Mouse (Mus musculus): ENCODE data around the gene Thoc3. TPM values are rescaled to one million over a fixed set of nuclear protein-coding genes. Genes with fewer than 3 reads are reported as not detected.
A peak's percentile ranks its signal among the peaks of the same experiment; 100 is the strongest.

The Thoc3 gene
- polyA plus RNA-seq, 1 experiment from 2014 or later = 143 TPM

DNA sequence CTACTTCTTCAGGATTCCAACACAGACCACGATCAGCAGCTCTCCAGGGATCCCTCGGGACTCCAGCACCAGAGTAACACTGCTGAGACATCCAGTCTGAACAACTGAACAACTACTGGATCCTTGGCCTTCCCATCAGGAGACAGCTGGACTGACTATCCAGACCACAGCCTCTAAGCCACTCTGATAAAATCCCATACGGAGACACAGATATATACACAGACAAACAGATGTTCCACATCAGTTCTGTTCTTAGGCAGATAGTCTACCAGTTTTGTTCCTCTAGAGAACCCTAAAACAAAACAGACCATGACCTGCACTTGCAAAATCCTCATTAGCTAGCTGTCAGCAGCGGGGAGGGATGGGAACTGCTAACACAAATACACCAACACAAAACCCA lies 9.4 kb downstream of the Thoc3 start:
- WGBS = 84% methylated on average over 4 of the region's 4 CpGs
- no peak overlapping the region for H3K4me2 ChIP-seq (replicated peaks; ENCODE audit: low read depth, low read length)
- peaks cover 15% of the 10 kb centered on the region for H3K36me3 ChIP-seq (ENCODE audit: control insufficient read depth, insufficient read depth, low read length)
- no peaks in the 10 kb centered on the region for H3K4me1 ChIP-seq (replicated peaks; ENCODE audit: control insufficient read depth, insufficient read depth, low read length)
- no peaks in the 10 kb centered on the region for H3K27me3 ChIP-seq (ENCODE audit: control insufficient read depth, insufficient read depth, low read length)
- DNase-seq (ENCODE audit: low spot score) = no peak
- no peak overlapping the region for H3K27ac ChIP-seq (ENCODE audit: low read depth, low read length)
- H3K4me3 ChIP-seq (ENCODE audit: low read depth, low read length) = no peak overlapping the region
- no peak for ATAC-seq (ENCODE audit: low FRiP score)
- H3K9me3 ChIP-seq (ENCODE audit: control insufficient read depth, low read length) = no peaks in the 10 kb centered on the region
- H3K9ac ChIP-seq (ENCODE audit: low read depth, low read length) = no peak overlapping the region

DNA sequence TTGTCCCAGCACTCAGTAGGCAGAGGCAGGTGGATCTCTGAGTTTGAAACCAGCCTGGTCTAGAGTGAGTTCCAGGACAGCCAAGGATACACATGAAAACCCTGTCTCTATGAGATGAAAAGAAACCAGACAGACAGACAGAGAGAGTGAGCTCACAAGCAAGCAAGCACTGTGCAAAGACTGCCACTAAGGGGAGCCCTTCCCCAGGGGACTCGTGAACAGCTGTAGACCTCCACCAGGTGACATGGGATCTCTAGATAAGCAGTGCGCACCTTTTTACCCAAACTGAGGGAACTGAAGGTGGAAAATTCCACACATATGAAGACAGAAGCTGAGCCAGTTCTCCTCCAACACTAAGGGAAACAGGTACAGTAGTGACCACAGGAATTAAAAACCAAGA lies 11.6 kb downstream of the Thoc3 start:
- DNase-seq (ENCODE audit: low spot score) (no peak), ATAC-seq (ENCODE audit: low FRiP score) (no peak)
- H3K4me3 ChIP-seq (ENCODE audit: low read depth, low read length) = no peak overlapping the region
- no peak overlapping the region for H3K27ac ChIP-seq (ENCODE audit: low read depth, low read length)
- no peak overlapping the region for H3K4me2 ChIP-seq (replicated peaks; ENCODE audit: low read depth, low read length)
- peaks cover 4% of the 10 kb centered on the region for H3K36me3 ChIP-seq (ENCODE audit: control insufficient read depth, insufficient read depth, low read length)
- no peaks in the 10 kb centered on the region for H3K27me3 ChIP-seq (ENCODE audit: control insufficient read depth, insufficient read depth, low read length)
- H3K9me3 ChIP-seq (ENCODE audit: control insufficient read depth, low read length) = no peaks in the 10 kb centered on the region
- no peaks in the 10 kb centered on the region for H3K4me1 ChIP-seq (replicated peaks; ENCODE audit: control insufficient read depth, insufficient read depth, low read length)
- H3K9ac ChIP-seq (ENCODE audit: low read depth, low read length) = no peak overlapping the region
- WGBS = 85% methylated on average over 2 of the region's 2 CpGs

DNA sequence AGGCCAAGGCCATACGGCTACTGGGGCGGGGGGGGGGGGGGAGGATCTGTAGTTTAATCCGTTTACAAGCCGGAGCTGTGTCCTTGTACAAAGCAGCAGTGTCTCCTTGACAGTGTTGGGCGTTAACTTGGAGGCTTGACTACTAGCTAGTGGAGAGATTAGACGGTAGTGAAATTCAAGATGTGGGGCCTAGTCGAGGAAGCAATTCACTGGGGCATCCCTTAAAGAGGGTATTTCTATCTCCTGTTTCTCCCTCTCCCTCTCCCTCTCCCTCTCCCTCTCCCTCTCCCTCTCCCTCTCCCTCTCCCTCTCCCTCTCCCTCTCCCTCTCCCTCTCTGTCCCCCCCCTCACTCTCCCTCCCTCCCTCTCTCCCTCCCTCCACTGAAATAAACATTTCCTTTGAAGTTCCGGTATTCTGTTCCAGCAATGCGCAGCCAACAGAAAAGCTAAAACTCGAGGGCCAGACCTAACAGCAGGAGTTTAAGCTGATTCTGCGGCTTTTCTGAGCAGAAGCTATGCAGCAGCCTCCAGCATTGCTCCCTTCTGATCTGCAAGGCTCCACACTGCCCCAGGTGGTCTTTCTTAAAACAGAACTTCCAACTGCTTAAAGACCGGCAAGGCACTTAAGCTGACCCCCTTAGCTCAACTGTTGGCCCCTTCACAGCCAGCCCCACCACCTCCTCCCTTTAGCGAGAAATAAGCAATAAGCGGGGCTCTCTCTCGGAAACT lies 21.0 kb downstream of the Thoc3 start:
- Histone ChIP-seq H3K9me3 (ENCODE audit: control insufficient read depth, low read length) (no peaks in the 10 kb centered on the region), H3K27me3 (ENCODE audit: control insufficient read depth, insufficient read depth, low read length) (0 out of 2 replicates have a peak, but pooled peaks cover 2% of the 10 kb centered on the region), H3K27ac (ENCODE audit: low read depth, low read length) (no peak overlapping the region), H3K4me2 (replicated peaks; ENCODE audit: low read depth, low read length) (no peak overlapping the region; the same call in 1 of the 2 replicates), H3K9ac (ENCODE audit: low read depth, low read length) (no peak overlapping the region), H3K36me3 (ENCODE audit: control insufficient read depth, insufficient read depth, low read length) (no peaks in the 10 kb centered on the region), H3K4me3 (ENCODE audit: low read depth, low read length) (no peak overlapping the region), H3K4me1 (replicated peaks; ENCODE audit: control insufficient read depth, insufficient read depth, low read length) (no peaks in the 10 kb centered on the region)
- 6% methylated on average over 15 of the region's 15 CpGs for WGBS
- ATAC-seq (ENCODE audit: low FRiP score) = no peak; the same call in 1 of the 2 replicates
- DNase-seq (ENCODE audit: low spot score) = peak; percentile 64

DNA sequence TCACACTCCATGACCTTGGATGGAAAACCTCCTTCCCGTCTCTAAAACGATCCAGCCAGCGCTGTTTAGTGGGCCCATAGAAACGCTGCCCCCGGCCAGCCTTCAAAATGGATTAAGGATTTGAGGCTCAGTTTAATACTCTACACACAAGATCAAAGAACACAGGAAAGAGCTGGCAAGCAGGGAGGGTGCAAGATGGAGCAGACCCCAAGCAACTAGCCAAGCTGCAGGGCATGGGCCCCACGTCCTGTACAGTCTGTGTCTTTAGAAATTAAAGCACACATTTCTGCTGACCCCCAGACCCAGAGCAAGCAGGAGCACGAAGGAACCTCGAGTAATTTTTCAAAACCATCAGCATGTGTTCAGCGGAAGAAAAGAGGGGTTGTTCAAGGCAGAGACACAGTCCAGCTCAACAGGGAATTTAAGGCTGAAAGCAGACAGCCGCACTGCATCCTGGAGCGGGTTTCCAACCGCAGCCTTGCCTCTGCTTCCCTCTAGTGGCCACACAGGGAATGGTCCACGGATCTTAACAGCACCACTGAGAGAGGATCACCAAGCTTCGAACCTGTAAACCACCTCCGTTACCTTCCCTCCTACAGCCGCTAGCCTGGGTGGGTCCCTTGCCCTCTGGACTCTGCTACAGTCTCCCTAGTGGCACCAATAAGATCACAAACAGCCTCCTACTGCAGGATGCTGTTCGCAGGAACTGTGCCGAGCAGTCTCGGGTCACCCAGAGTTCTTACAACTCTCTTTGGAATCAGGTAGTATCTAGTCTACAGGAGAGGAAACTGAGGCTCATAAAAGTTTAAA lies 21.8 kb downstream of the Thoc3 start:
- Histone ChIP-seq H3K4me2 (replicated peaks; ENCODE audit: low read depth, low read length) (no peak overlapping the region), H3K27ac (ENCODE audit: low read depth, low read length) (no peak overlapping the region), H3K9ac (ENCODE audit: low read depth, low read length) (no peak overlapping the region), H3K4me3 (ENCODE audit: low read depth, low read length) (no peak overlapping the region), H3K4me1 (replicated peaks; ENCODE audit: control insufficient read depth, insufficient read depth, low read length) (no peaks in the 10 kb centered on the region), H3K9me3 (ENCODE audit: control insufficient read depth, low read length) (no peaks in the 10 kb centered on the region), H3K27me3 (ENCODE audit: control insufficient read depth, insufficient read depth, low read length) (0 out of 2 replicates have a peak, but pooled peaks cover 2% of the 10 kb centered on the region), H3K36me3 (ENCODE audit: control insufficient read depth, insufficient read depth, low read length) (no peaks in the 10 kb centered on the region)
- WGBS = 26% methylated on average over 19 of the region's 19 CpGs
- DNase-seq (ENCODE audit: low spot score) (peak; percentile 92), ATAC-seq (ENCODE audit: low FRiP score) (peak; percentile 51; the same call in 1 of the 2 replicates)

DNA sequence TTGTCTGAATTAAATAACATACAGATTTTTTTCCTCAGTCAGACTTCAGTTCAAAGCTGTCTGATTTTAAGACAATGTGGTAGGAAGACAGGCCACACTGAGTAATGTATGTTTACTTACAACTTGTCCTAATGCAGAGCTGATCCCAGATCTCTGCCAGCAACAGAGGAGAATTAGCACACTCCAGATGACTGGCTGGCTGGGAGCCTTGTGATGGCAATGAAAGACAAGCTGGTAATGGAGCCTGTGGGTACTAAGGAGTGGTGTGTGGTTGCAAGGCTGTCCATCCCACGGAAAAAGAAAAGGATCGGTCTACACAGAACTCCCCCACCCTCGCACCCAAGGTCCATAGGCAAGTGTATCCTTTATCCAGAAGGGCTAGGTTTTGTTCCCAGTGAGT lies 25.0 kb downstream of the Thoc3 start:
- DNase-seq (ENCODE audit: low spot score) = no peak

DNA sequence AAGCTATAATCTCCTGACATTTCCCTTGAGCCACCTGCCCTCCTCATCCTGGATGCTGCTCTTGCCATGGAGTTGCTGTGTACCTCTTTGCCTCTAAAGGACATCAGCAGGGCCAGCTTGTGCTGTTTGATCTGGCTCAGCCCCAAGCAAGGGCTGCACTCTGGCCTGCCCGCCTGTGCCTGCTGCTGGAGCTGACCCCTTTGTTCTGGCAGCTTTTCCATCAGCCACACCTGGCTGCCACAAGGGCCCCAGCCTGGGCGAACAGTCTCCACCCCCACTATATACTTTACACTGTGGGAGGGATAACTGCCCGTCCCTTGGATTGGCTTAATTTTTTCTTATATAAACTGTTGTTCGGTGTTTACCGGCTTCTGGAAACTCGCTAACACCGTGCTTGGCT lies 28.7 kb downstream of the Thoc3 start:
- Histone ChIP-seq H3K4me3 (ENCODE audit: low read depth, low read length) (no peak overlapping the region), H3K27me3 (ENCODE audit: control insufficient read depth, insufficient read depth, low read length) (no peaks in the 10 kb centered on the region), H3K36me3 (ENCODE audit: control insufficient read depth, insufficient read depth, low read length) (no peaks in the 10 kb centered on the region), H3K4me2 (replicated peaks; ENCODE audit: low read depth, low read length) (no peak overlapping the region), H3K27ac (ENCODE audit: low read depth, low read length) (no peak overlapping the region), H3K9me3 (ENCODE audit: control insufficient read depth, low read length) (no peaks in the 10 kb centered on the region), H3K4me1 (replicated peaks; ENCODE audit: control insufficient read depth, insufficient read depth, low read length) (no peaks in the 10 kb centered on the region), H3K9ac (ENCODE audit: low read depth, low read length) (no peak overlapping the region)
- ATAC-seq (ENCODE audit: low FRiP score) (no peak), DNase-seq (ENCODE audit: low spot score) (no peak)
- WGBS = 72% methylated on average over 7 of the region's 7 CpGs

More for the DNA sequence above, 25.0 kb downstream of the Thoc3 start:
- 95% methylated on average over 3 of the region's 3 CpGs for WGBS
- Histone ChIP-seq H3K4me1 (replicated peaks; ENCODE audit: control insufficient read depth, insufficient read depth, low read length) (no peaks in the 10 kb centered on the region), H3K27ac (ENCODE audit: low read depth, low read length) (no peak overlapping the region), H3K4me2 (replicated peaks; ENCODE audit: low read depth, low read length) (no peak overlapping the region), H3K36me3 (ENCODE audit: control insufficient read depth, insufficient read depth, low read length) (no peaks in the 10 kb centered on the region), H3K9ac (ENCODE audit: low read depth, low read length) (no peak overlapping the region), H3K9me3 (ENCODE audit: control insufficient read depth, low read length) (no peaks in the 10 kb centered on the region), H3K4me3 (ENCODE audit: low read depth, low read length) (no peak overlapping the region), H3K27me3 (ENCODE audit: control insufficient read depth, insufficient read depth, low read length) (0 out of 2 replicates have a peak, but pooled peaks cover 2% of the 10 kb centered on the region)
- ATAC-seq (ENCODE audit: low FRiP score) = no peak

DNA sequence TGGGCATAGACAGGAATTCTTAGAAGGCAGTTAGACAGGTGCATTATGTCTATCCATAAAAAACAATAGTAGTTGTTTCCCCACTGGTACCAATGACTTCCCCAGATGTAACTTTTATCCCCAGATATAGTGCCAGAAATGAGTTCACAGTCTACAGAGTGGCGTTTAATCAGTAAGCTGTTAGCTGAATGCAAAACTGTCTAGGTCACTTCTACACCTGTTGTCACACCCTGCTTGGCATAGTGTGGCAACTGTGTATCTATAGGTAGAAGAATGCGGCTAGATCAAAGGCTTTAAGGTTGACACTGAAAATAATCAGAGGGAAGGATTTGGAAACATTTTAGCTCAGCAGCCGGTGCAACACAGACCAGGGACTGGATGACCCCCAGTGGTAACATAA lies 29.8 kb downstream of the Thoc3 start:
- H3K36me3 ChIP-seq (ENCODE audit: control insufficient read depth, insufficient read depth, low read length) = no peaks in the 10 kb centered on the region
- no peaks in the 10 kb centered on the region for H3K27me3 ChIP-seq (ENCODE audit: control insufficient read depth, insufficient read depth, low read length)
- ATAC-seq (ENCODE audit: low FRiP score) (no peak), DNase-seq (ENCODE audit: low spot score) (no peak)
- H3K9ac ChIP-seq (ENCODE audit: low read depth, low read length) = no peak overlapping the region
- H3K27ac ChIP-seq (ENCODE audit: low read depth, low read length) = no peak overlapping the region
- no peak overlapping the region for H3K4me2 ChIP-seq (replicated peaks; ENCODE audit: low read depth, low read length)
- H3K4me3 ChIP-seq (ENCODE audit: low read depth, low read length) = no peak overlapping the region
- H3K9me3 ChIP-seq (ENCODE audit: control insufficient read depth, low read length) = no peaks in the 10 kb centered on the region
- no peaks in the 10 kb centered on the region for H3K4me1 ChIP-seq (replicated peaks; ENCODE audit: control insufficient read depth, insufficient read depth, low read length)
- 78% methylated on average over 3 of the region's 3 CpGs for WGBS

DNA sequence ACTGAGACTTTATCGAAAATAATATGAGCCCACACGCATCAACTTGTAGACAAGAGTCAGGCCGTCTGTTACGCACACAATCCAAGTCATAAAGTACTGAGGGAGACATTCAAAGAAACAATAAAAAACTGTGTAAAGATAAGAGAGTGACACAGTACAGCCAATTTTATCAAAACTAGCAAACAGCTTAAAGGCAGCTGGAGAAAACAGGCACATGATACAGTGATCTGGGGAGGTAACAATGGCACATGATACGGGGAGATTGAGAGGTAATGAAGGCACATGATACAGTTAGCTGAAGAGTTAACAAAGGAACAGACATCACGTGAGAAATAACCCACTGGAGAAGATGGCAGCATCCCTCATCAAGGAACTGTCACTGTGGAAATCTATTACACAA lies 31.6 kb downstream of the Thoc3 start:
- no peak overlapping the region for H3K4me3 ChIP-seq (ENCODE audit: low read depth, low read length)
- H3K9me3 ChIP-seq (ENCODE audit: control insufficient read depth, low read length) = no peaks in the 10 kb centered on the region
- H3K4me1 ChIP-seq (replicated peaks; ENCODE audit: control insufficient read depth, insufficient read depth, low read length) = no peaks in the 10 kb centered on the region
- no peak overlapping the region for H3K4me2 ChIP-seq (replicated peaks; ENCODE audit: low read depth, low read length)
- 89% methylated on average over 6 of the region's 6 CpGs for WGBS
- ATAC-seq (ENCODE audit: low FRiP score) (no peak), DNase-seq (ENCODE audit: low spot score) (no peak)
- no peak overlapping the region for H3K9ac ChIP-seq (ENCODE audit: low read depth, low read length)
- no peaks in the 10 kb centered on the region for H3K36me3 ChIP-seq (ENCODE audit: control insufficient read depth, insufficient read depth, low read length)
- no peaks in the 10 kb centered on the region for H3K27me3 ChIP-seq (ENCODE audit: control insufficient read depth, insufficient read depth, low read length)
- H3K27ac ChIP-seq (ENCODE audit: low read depth, low read length) = no peak overlapping the region
